Mouse (Mus musculus) liver, postnatal 0 days (tissue): ENCODE measurements around the gene Tpcn1. TPM values are rescaled to one million over a fixed set of nuclear protein-coding genes. Genes with fewer than 3 reads are reported as not detected.
A peak's percentile ranks its signal among the peaks of the same experiment; 100 is the strongest.

ENCODE experiments used
- ATAC-seq: fragments of 200-750 bp; cut with Nextera tagmentation; 2 replicates; pipeline ENCODE4 v1.8.0; 2017; ENCODE audit warnings: mild to moderate bottlenecking, moderate library complexity
- DNase-seq: peaks from one replicate; pipeline ENCODE4 v3.0.0-alpha.2; 2016
- H3K27ac ChIP-seq: fragments of 300-500 bp; sonication (generic); 2 replicates; pipeline ENCODE4 v1.5.1; 2014; ENCODE audit warnings: antibody characterized with exemption, moderate library complexity, mild to moderate bottlenecking, low read depth
- H3K27me3 ChIP-seq: fragments of 300-500 bp; sonication (generic); 2 replicates; pipeline ENCODE4 v1.6.1; 2014; ENCODE audit warnings: low read length, control low read depth, mixed read lengths; ENCODE audit not compliant: insufficient read depth
- H3K36me3 ChIP-seq: fragments of 300-500 bp; sonication (generic); replicated peaks from 2 replicates; pipeline ENCODE4 v1.6.1; 2014; ENCODE audit warnings: mild to moderate bottlenecking, control low read depth, low read length, moderate library complexity, mixed read lengths; ENCODE audit not compliant: insufficient read depth
- H3K4me1 ChIP-seq: fragments of 300-500 bp; sonication (generic); 2 replicates; pipeline ENCODE4 v1.6.1; 2014; ENCODE audit warnings: antibody characterized with exemption, mild to moderate bottlenecking, control low read depth; ENCODE audit not compliant: insufficient read depth
- H3K4me2 ChIP-seq: fragments of 300-500 bp; sonication (generic); 2 replicates; pipeline ENCODE4 v1.6.1; 2014; ENCODE audit warnings: low read depth, mild to moderate bottlenecking, low read length, moderate library complexity, mixed read lengths
- H3K4me3 ChIP-seq: fragments of 300-500 bp; sonication (generic); 2 replicates; pipeline ENCODE4 v1.5.1; 2014; ENCODE audit warnings: low read depth, low read length
- H3K9ac ChIP-seq: fragments of 300-500 bp; sonication (generic); replicated peaks from 2 replicates; pipeline ENCODE4 v1.6.1; 2014; ENCODE audit warnings: mild to moderate bottlenecking, moderate library complexity
- H3K9me3 ChIP-seq: fragments of 300-500 bp; sonication (generic); 2 replicates; pipeline ENCODE4 v1.6.1; 2016; ENCODE audit warnings: mild to moderate bottlenecking, control low read depth, low read length, mixed read lengths
- CTCF ChIP-seq: sonication (generic); IDR thresholded peaks from 2 replicates; pipeline ENCODE4 v1.5.1; 2016; ENCODE audit warnings: antibody characterized with exemption, low read depth
- EP300 ChIP-seq: IDR thresholded peaks from 2 replicates; pipeline ENCODE4 v1.6.1; 2016; ENCODE audit warnings: antibody characterized with exemption, low read depth, mild to moderate bottlenecking
- WGBS: fragments of 180-500 bp; shearing (Covaris S2); extraction: QIAGEN DNeasy Blood & Tissue Kit; methylation state at CpG from one replicate; pipeline ENCODE4 v1.1.7; 2014; ENCODE audit not compliant: insufficient replicate concordance; 5-methylcytosine and 5-hydroxymethylcytosine counted together
- polyA plus RNA-seq: library from polyadenylated mRNA; unstranded; fragments of >200 nt; fragmentation: Nextera tagmentation; extraction: Ambion mirVana; gene quantifications from 2 replicates; pipeline ENCODE4 v1.2.1, GENCODE M21; 2015

The Tpcn1 gene
- polyA plus RNA-seq, 1 experiment from 2014 or later, result 18.6 TPM

- 0 out of 2 replicates have a peak overlapping the region, but pooled peaks have one; percentile 13 for H3K4me3 ChIP-seq
- H3K27me3 ChIP-seq, result no peaks in the 10 kb centered on the region
- WGBS, result 17% methylated on average over 12 of the region's 12 CpGs
- H3K4me2 ChIP-seq, result peak overlapping the region; percentile 63
- H3K9ac ChIP-seq, result peak overlapping the region; percentile 58
- H3K4me1 ChIP-seq, result peaks cover 50% of the 10 kb centered on the region
- no peaks in the 10 kb centered on the region for H3K9me3 ChIP-seq
- H3K36me3 ChIP-seq, result peaks cover 39% of the 10 kb centered on the region
- H3K27ac ChIP-seq, result peak overlapping the region; percentile 92
- peak; percentile 26 for ATAC-seq
- peak; percentile 75 for DNase-seq
- TF ChIP-seq CTCF (no peak), EP300 (no peak)
Observed at GRCm38 (mm10) chr5:120578504-120579081, 9.9 kb downstream of the Tpcn1 start.

- H3K9ac ChIP-seq, result peak overlapping the region; percentile 58
- DNase-seq, result peak; percentile 71
- peaks cover 50% of the 10 kb centered on the region for H3K4me1 ChIP-seq
- H3K4me3 ChIP-seq, result peak overlapping the region; percentile 13; the same call in 1 of the 2 replicates
- no peaks in the 10 kb centered on the region for H3K9me3 ChIP-seq
- 30% methylated on average over 10 of the region's 10 CpGs for whole genome bisulfite sequencing
- ATAC-seq, result peak; percentile 69
- H3K27ac ChIP-seq, result peak overlapping the region; percentile 92
- peak overlapping the region; percentile 63 for H3K4me2 ChIP-seq
- peaks cover 34% of the 10 kb centered on the region for H3K36me3 ChIP-seq
- no peaks in the 10 kb centered on the region for H3K27me3 ChIP-seq
- TF ChIP-seq CTCF, result peak; percentile 77
- TF ChIP-seq EP300, result peak; percentile 45; the same call in 1 of the 2 replicates
Observed at GRCm38 (mm10) chr5:120577935-120578441, 10.5 kb downstream of the Tpcn1 start.

- Histone ChIP-seq H3K27me3 (no peaks in the 10 kb centered on the region), H3K4me2 (peak overlapping the region; percentile 36), H3K9me3 (no peaks in the 10 kb centered on the region), H3K27ac (peak overlapping the region; percentile 92), H3K4me3 (no peak overlapping the region), H3K36me3 (peaks cover 28% of the 10 kb centered on the region), H3K9ac (peak overlapping the region; percentile 13; the same call in 1 of the 2 replicates), H3K4me1 (peaks cover 47% of the 10 kb centered on the region)
- TF ChIP-seq CTCF (no peak), EP300 (no peak)
- WGBS, result 41% methylated on average over 11 of the region's 11 CpGs
- ATAC-seq, result peak; percentile 39
- DNase-seq, result no peak
Observed at GRCm38 (mm10) chr5:120576781-120577301, 11.6 kb downstream of the Tpcn1 start.

GRCm38 (mm10) chr5:120574469-120575063 lies 13.9 kb downstream of the Tpcn1 start:
- H3K4me2 ChIP-seq, result no peak overlapping the region
- H3K4me1 ChIP-seq, result peaks cover 53% of the 10 kb centered on the region
- ATAC-seq, result no peak
- H3K27me3 ChIP-seq, result no peaks in the 10 kb centered on the region
- H3K9ac ChIP-seq, result no peak overlapping the region
- TF ChIP-seq CTCF (no peak), EP300 (no peak)
- H3K9me3 ChIP-seq, result no peaks in the 10 kb centered on the region
- no peak for DNase-seq
- H3K4me3 ChIP-seq, result no peak overlapping the region
- 75% methylated on average over 10 of the region's 10 CpGs for WGBS
- peaks cover 9% of the 10 kb centered on the region for H3K36me3 ChIP-seq
- H3K27ac ChIP-seq, result no peak overlapping the region

- no peak for ATAC-seq
- WGBS, result 76% methylated on average over 14 of the region's 14 CpGs
Observed at GRCm38 (mm10) chr5:120571056-120571740, 17.3 kb downstream of the Tpcn1 start.

More at GRCm38 (mm10) chr5:120571056-120571740, 17.3 kb downstream of the Tpcn1 start:
- Histone ChIP-seq H3K27me3 (no peaks in the 10 kb centered on the region), H3K4me2 (no peak overlapping the region), H3K4me3 (no peak overlapping the region), H3K27ac (peak overlapping the region; percentile 51), H3K9me3 (no peaks in the 10 kb centered on the region), H3K9ac (no peak overlapping the region), H3K4me1 (peaks cover 41% of the 10 kb centered on the region), H3K36me3 (peaks cover 9% of the 10 kb centered on the region; the same call in 1 of the 2 replicates)
- TF ChIP-seq CTCF, result no peak
- TF ChIP-seq EP300, result no peak
- no peak for DNase-seq
